Mouse (Mus musculus) forebrain, embryonic 12.5 days (tissue): Measurements from ENCODE around the gene Ehmt2. TPM values are rescaled to one million over a fixed set of nuclear protein-coding genes. Genes with fewer than 3 reads are reported as not detected.
"Not testable (repeated sequence)": the region's sequence is repeated elsewhere in the genome, so short reads cannot be mapped to it uniquely, and the experiment has no call there.

Experiments
- ATAC-seq: fragments of 200-750 bp; cut with Nextera tagmentation; 2 replicates; pipeline ENCODE4 v1.8.0; 2017; ENCODE audit warnings: moderate TSS enrichment; ENCODE audit not compliant: low FRiP score
- H3K27ac ChIP-seq: fragments of 300-500 bp; sonication (generic); 2 replicates; pipeline ENCODE4 v1.5.1; 2016; ENCODE audit warnings: mild to moderate bottlenecking
- H3K27me3 ChIP-seq: fragments of 300-500 bp; sonication (generic); 2 replicates; pipeline ENCODE4 v1.6.1; 2016; ENCODE audit warnings: mild to moderate bottlenecking
- H3K36me3 ChIP-seq: fragments of 300-500 bp; sonication (generic); replicated peaks from 2 replicates; pipeline ENCODE4 v1.6.1; 2016; ENCODE audit warnings: mild to moderate bottlenecking
- H3K4me1 ChIP-seq: fragments of 300-500 bp; sonication (generic); 2 replicates; pipeline ENCODE4 v1.6.1; 2016
- H3K4me2 ChIP-seq: fragments of 300-500 bp; sonication (generic); 2 replicates; pipeline ENCODE4 v1.6.1; 2016; ENCODE audit warnings: mild to moderate bottlenecking, moderate library complexity
- H3K4me3 ChIP-seq: fragments of 300-500 bp; sonication (generic); replicated peaks from 2 replicates; pipeline ENCODE4 v1.5.1; 2016; ENCODE audit warnings: mild to moderate bottlenecking
- H3K9ac ChIP-seq: fragments of 300-500 bp; sonication (generic); 2 replicates; pipeline ENCODE4 v1.6.1; 2016; ENCODE audit warnings: mild to moderate bottlenecking
- H3K9me3 ChIP-seq: fragments of 300-500 bp; sonication (generic); 2 replicates; pipeline ENCODE4 v1.6.1; 2016
- WGBS: fragments of 180-500 bp; shearing (Covaris S2); methylation state at CpG from one replicate; pipeline ENCODE4 v1.1.7; 2016; 5-methylcytosine and 5-hydroxymethylcytosine counted together
- polyA plus RNA-seq: library from polyadenylated mRNA; unstranded; fragments of >200 nt; fragmentation: Nextera tagmentation; extraction: Ambion mirVana; gene quantifications from 2 replicates; pipeline ENCODE4 v1.2.1, GENCODE M21; 2016

The Ehmt2 gene
- polyA plus RNA-seq, 1 experiment from 2014 or later: 111 TPM

GRCm38 (mm10) chr17:34934830-34935229 lies 36.6 kb downstream of the Ehmt2 start:
- peaks cover 11% of the 10 kb centered on the region for H3K4me1 ChIP-seq
- 60% methylated on average over 8 of the region's 8 CpGs for WGBS
- no peaks in the 10 kb centered on the region for H3K27me3 ChIP-seq
- no peak overlapping the region for H3K27ac ChIP-seq
- no peak overlapping the region for H3K4me2 ChIP-seq
- H3K36me3 ChIP-seq: peaks cover 11% of the 10 kb centered on the region
- H3K9me3 ChIP-seq: no peaks in the 10 kb centered on the region
- no peak overlapping the region for H3K9ac ChIP-seq
- no peak overlapping the region for H3K4me3 ChIP-seq
- ATAC-seq: no peak

- no peak overlapping the region for H3K4me2 ChIP-seq
- no peak overlapping the region for H3K9ac ChIP-seq
- H3K27me3 ChIP-seq: no peaks in the 10 kb centered on the region
- WGBS: 91% methylated on average over 6 of the region's 6 CpGs
- no peak overlapping the region for H3K4me3 ChIP-seq
- peaks cover 11% of the 10 kb centered on the region for H3K36me3 ChIP-seq
- ATAC-seq: no peak
- no peak overlapping the region for H3K27ac ChIP-seq
- peaks cover 7% of the 10 kb centered on the region for H3K4me1 ChIP-seq
- H3K9me3 ChIP-seq: no peaks in the 10 kb centered on the region
Measured at GRCm38 (mm10) chr17:34937960-34938505, 39.8 kb downstream of the Ehmt2 start.

- Histone ChIP-seq H3K27ac (0 out of 2 replicates have a peak overlapping the region, but pooled peaks have one; percentile 44), H3K4me1 (peaks cover 7% of the 10 kb centered on the region), H3K36me3 (no peaks in the 10 kb centered on the region; the same call in 1 of the 2 replicates), H3K27me3 (no peaks in the 10 kb centered on the region), H3K9me3 (no peaks in the 10 kb centered on the region), H3K4me2 (peak overlapping the region; percentile 45), H3K4me3 (peak overlapping the region; percentile 27), H3K9ac (peak overlapping the region; percentile 30)
- no peak for ATAC-seq
- WGBS: 8% methylated on average over 15 of the region's 15 CpGs
Measured at GRCm38 (mm10) chr17:34941344-34942041, 43.2 kb downstream of the Ehmt2 start.

GRCm38 (mm10) chr17:34943128-34943815 lies 45.0 kb downstream of the Ehmt2 start:
- no peak overlapping the region for H3K4me3 ChIP-seq
- no peak overlapping the region for H3K9ac ChIP-seq
- WGBS: 86% methylated on average over 4 of the region's 4 CpGs
- H3K4me2 ChIP-seq: no peak overlapping the region
- H3K4me1 ChIP-seq: peaks cover 7% of the 10 kb centered on the region
- no peaks in the 10 kb centered on the region for H3K36me3 ChIP-seq
- no peaks in the 10 kb centered on the region for H3K9me3 ChIP-seq
- H3K27me3 ChIP-seq: no peaks in the 10 kb centered on the region
- no peak overlapping the region for H3K27ac ChIP-seq
- ATAC-seq: no peak

GRCm38 (mm10) chr17:34944362-34944761 lies 46.1 kb downstream of the Ehmt2 start:
- no peaks in the 10 kb centered on the region for H3K9me3 ChIP-seq
- peaks cover 7% of the 10 kb centered on the region for H3K4me1 ChIP-seq
- no peak overlapping the region for H3K4me3 ChIP-seq
- no peak overlapping the region for H3K27ac ChIP-seq
- H3K9ac ChIP-seq: no peak overlapping the region
- no peaks in the 10 kb centered on the region for H3K27me3 ChIP-seq
- H3K4me2 ChIP-seq: no peak overlapping the region
- no peak for ATAC-seq
- H3K36me3 ChIP-seq: peaks cover 1% of the 10 kb centered on the region

GRCm38 (mm10) chr17:34946486-34947140 lies 48.3 kb downstream of the Ehmt2 start:
- H3K9ac ChIP-seq: no peak overlapping the region
- peaks cover 18% of the 10 kb centered on the region for H3K36me3 ChIP-seq
- ATAC-seq: no peak
- 90% methylated on average over 5 of the region's 5 CpGs for WGBS
- H3K9me3 ChIP-seq: no peaks in the 10 kb centered on the region
- H3K27ac ChIP-seq: no peak overlapping the region
- peaks cover 18% of the 10 kb centered on the region for H3K4me1 ChIP-seq
- H3K4me2 ChIP-seq: no peak overlapping the region
- H3K4me3 ChIP-seq: no peak overlapping the region
- H3K27me3 ChIP-seq: no peaks in the 10 kb centered on the region

GRCm38 (mm10) chr17:34947606-34948005 lies 49.3 kb downstream of the Ehmt2 start:
- no peak for ATAC-seq
- H3K9ac ChIP-seq: no peak overlapping the region
- peaks cover 14% of the 10 kb centered on the region for H3K4me1 ChIP-seq
- H3K9me3 ChIP-seq: no peaks in the 10 kb centered on the region
- H3K36me3 ChIP-seq: peaks cover 18% of the 10 kb centered on the region
- 27% methylated on average over 8 of the region's 8 CpGs for WGBS
- H3K27me3 ChIP-seq: no peaks in the 10 kb centered on the region
- no peak overlapping the region for H3K4me3 ChIP-seq
- H3K27ac ChIP-seq: no peak overlapping the region
- no peak overlapping the region for H3K4me2 ChIP-seq

- 0 out of 2 replicates have a peak overlapping the region, but pooled peaks have one; percentile 56 for H3K27ac ChIP-seq
- not testable (repeated sequence) for H3K27me3 ChIP-seq, H3K9me3 ChIP-seq, H3K9ac ChIP-seq, H3K4me3 ChIP-seq, ATAC-seq, H3K4me2 ChIP-seq
- peaks cover 14% of the 10 kb centered on the region for H3K4me1 ChIP-seq
- peaks cover 18% of the 10 kb centered on the region for H3K36me3 ChIP-seq
- 66% methylated on average over 9 of the region's 9 CpGs for WGBS
Measured at GRCm38 (mm10) chr17:34948721-34949552, 50.7 kb downstream of the Ehmt2 start.

GRCm38 (mm10) chr17:34949553-34949969 lies 51.3 kb downstream of the Ehmt2 start:
- Histone ChIP-seq H3K27me3 (peaks cover 3% of the 10 kb centered on the region; the same call in 1 of the 2 replicates), H3K4me3 (0 out of 2 replicates have a peak overlapping the region, but pooled peaks have one; percentile 95), H3K27ac (peak overlapping the region; percentile 62), H3K4me1 (peaks cover 14% of the 10 kb centered on the region), H3K4me2 (0 out of 2 replicates have a peak overlapping the region, but pooled peaks have one; percentile 73), H3K9ac (no peak overlapping the region), H3K9me3 (no peaks in the 10 kb centered on the region), H3K36me3 (peaks cover 18% of the 10 kb centered on the region)
- ATAC-seq: no peak
- 35% methylated on average over 4 of the region's 4 CpGs for WGBS

GRCm38 (mm10) chr17:34950514-34951455 lies 52.5 kb downstream of the Ehmt2 start:
- H3K4me3 ChIP-seq: peak overlapping the region; percentile 95
- no peak for ATAC-seq
- H3K36me3 ChIP-seq: peaks cover 18% of the 10 kb centered on the region
- peaks cover 15% of the 10 kb centered on the region for H3K27me3 ChIP-seq
- H3K4me2 ChIP-seq: peak overlapping the region; percentile 73
- 28% methylated on average over 10 of the region's 10 CpGs for WGBS
- H3K9me3 ChIP-seq: no peaks in the 10 kb centered on the region
- peak overlapping the region; percentile 93 for H3K27ac ChIP-seq
- peak overlapping the region; percentile 95 for H3K9ac ChIP-seq
- H3K4me1 ChIP-seq: peaks cover 14% of the 10 kb centered on the region
